Mouse (Mus musculus): ENCODE data around the gene Ttll5. TPM values are rescaled to one million over a fixed set of nuclear protein-coding genes. Genes with fewer than 3 reads are reported as not detected.

The Ttll5 gene
- polyA plus RNA-seq, 1 experiment: 22.2 TPM

- DNase-seq (ENCODE audit: low read depth): peak; percentile 43
- TF ChIP-seq CTCF (IDR thresholded peaks at IDR 0.05; ENCODE audit: borderline replicate concordance, extremely low read depth, insufficient read depth, insufficient read length) (no peak), POLR2A (IDR thresholded peaks at IDR 0.05; ENCODE audit: borderline replicate concordance, extremely low read depth, insufficient read depth, insufficient read length, poor library complexity, severe bottlenecking) (no peak)
Observed at GRCm38 (mm10) chr12:86037235-86037921, 212.9 kb downstream of the Ttll5 start.

- TF ChIP-seq POLR2A (IDR thresholded peaks at IDR 0.05; ENCODE audit: borderline replicate concordance, extremely low read depth, insufficient read depth, insufficient read length, poor library complexity, severe bottlenecking) (no peak), CTCF (IDR thresholded peaks at IDR 0.05; ENCODE audit: borderline replicate concordance, extremely low read depth, insufficient read depth, insufficient read length) (no peak)
- DNase-seq (ENCODE audit: low read depth): no peak
Observed at GRCm38 (mm10) chr12:86039078-86039477, 214.6 kb downstream of the Ttll5 start.

GRCm38 (mm10) chr12:86039751-86040150, 215.3 kb downstream of the Ttll5 start:
- TF ChIP-seq CTCF (IDR thresholded peaks at IDR 0.05; ENCODE audit: borderline replicate concordance, extremely low read depth, insufficient read depth, insufficient read length) (no peak), POLR2A (IDR thresholded peaks at IDR 0.05; ENCODE audit: borderline replicate concordance, extremely low read depth, insufficient read depth, insufficient read length, poor library complexity, severe bottlenecking) (no peak)
- DNase-seq (ENCODE audit: low read depth): no peak

GRCm38 (mm10) chr12:86046141-86046540, 221.7 kb downstream of the Ttll5 start:
- TF ChIP-seq CTCF (IDR thresholded peaks at IDR 0.05; ENCODE audit: borderline replicate concordance, extremely low read depth, insufficient read depth, insufficient read length) (no peak), POLR2A (IDR thresholded peaks at IDR 0.05; ENCODE audit: borderline replicate concordance, extremely low read depth, insufficient read depth, insufficient read length, poor library complexity, severe bottlenecking) (no peak)
- DNase-seq (ENCODE audit: low read depth): no peak

- no peak for DNase-seq (ENCODE audit: low read depth)
- no peak for TF ChIP-seq POLR2A (IDR thresholded peaks at IDR 0.05; ENCODE audit: borderline replicate concordance, extremely low read depth, insufficient read depth, insufficient read length, poor library complexity, severe bottlenecking)
- TF ChIP-seq CTCF (IDR thresholded peaks at IDR 0.05; ENCODE audit: borderline replicate concordance, extremely low read depth, insufficient read depth, insufficient read length): no peak
Observed at GRCm38 (mm10) chr12:86046776-86047175, 222.3 kb downstream of the Ttll5 start.

- no peak for DNase-seq (ENCODE audit: low read depth)
- TF ChIP-seq CTCF (IDR thresholded peaks at IDR 0.05; ENCODE audit: borderline replicate concordance, extremely low read depth, insufficient read depth, insufficient read length): no peak
- no peak for TF ChIP-seq POLR2A (IDR thresholded peaks at IDR 0.05; ENCODE audit: borderline replicate concordance, extremely low read depth, insufficient read depth, insufficient read length, poor library complexity, severe bottlenecking)
Observed at GRCm38 (mm10) chr12:86047376-86047775, 222.9 kb downstream of the Ttll5 start.

GRCm38 (mm10) chr12:86049813-86050212, 225.4 kb downstream of the Ttll5 start:
- TF ChIP-seq POLR2A (IDR thresholded peaks at IDR 0.05; ENCODE audit: borderline replicate concordance, extremely low read depth, insufficient read depth, insufficient read length, poor library complexity, severe bottlenecking) (no peak), CTCF (IDR thresholded peaks at IDR 0.05; ENCODE audit: borderline replicate concordance, extremely low read depth, insufficient read depth, insufficient read length) (no peak)
- no peak for DNase-seq (ENCODE audit: low read depth)

- no peak for TF ChIP-seq CTCF (IDR thresholded peaks at IDR 0.05; ENCODE audit: borderline replicate concordance, extremely low read depth, insufficient read depth, insufficient read length)
- no peak for TF ChIP-seq POLR2A (IDR thresholded peaks at IDR 0.05; ENCODE audit: borderline replicate concordance, extremely low read depth, insufficient read depth, insufficient read length, poor library complexity, severe bottlenecking)
- no peak for DNase-seq (ENCODE audit: low read depth)
Observed at GRCm38 (mm10) chr12:86051477-86051876, 227.0 kb downstream of the Ttll5 start.

GRCm38 (mm10) chr12:86055306-86055705, 230.8 kb downstream of the Ttll5 start:
- DNase-seq (ENCODE audit: low read depth): no peak
- TF ChIP-seq CTCF (IDR thresholded peaks at IDR 0.05; ENCODE audit: borderline replicate concordance, extremely low read depth, insufficient read depth, insufficient read length) (no peak), POLR2A (IDR thresholded peaks at IDR 0.05; ENCODE audit: borderline replicate concordance, extremely low read depth, insufficient read depth, insufficient read length, poor library complexity, severe bottlenecking) (no peak)

GRCm38 (mm10) chr12:86056976-86057375, 232.5 kb downstream of the Ttll5 start:
- TF ChIP-seq CTCF (IDR thresholded peaks at IDR 0.05; ENCODE audit: borderline replicate concordance, extremely low read depth, insufficient read depth, insufficient read length) (no peak), POLR2A (IDR thresholded peaks at IDR 0.05; ENCODE audit: borderline replicate concordance, extremely low read depth, insufficient read depth, insufficient read length, poor library complexity, severe bottlenecking) (no peak)
- no peak for DNase-seq (ENCODE audit: low read depth)

GRCm38 (mm10) chr12:86057516-86057915, 233.1 kb downstream of the Ttll5 start:
- no peak for DNase-seq (ENCODE audit: low read depth)

GRCm38 (mm10) chr12:86059341-86059740, 234.9 kb downstream of the Ttll5 start:
- DNase-seq (ENCODE audit: low read depth): no peak
- no peak for TF ChIP-seq CTCF (IDR thresholded peaks at IDR 0.05; ENCODE audit: borderline replicate concordance, extremely low read depth, insufficient read depth, insufficient read length)
- TF ChIP-seq POLR2A (IDR thresholded peaks at IDR 0.05; ENCODE audit: borderline replicate concordance, extremely low read depth, insufficient read depth, insufficient read length, poor library complexity, severe bottlenecking): no peak

More at GRCm38 (mm10) chr12:86057516-86057915, 233.1 kb downstream of the Ttll5 start:
- TF ChIP-seq CTCF (IDR thresholded peaks at IDR 0.05; ENCODE audit: borderline replicate concordance, extremely low read depth, insufficient read depth, insufficient read length): no peak
- TF ChIP-seq POLR2A (IDR thresholded peaks at IDR 0.05; ENCODE audit: borderline replicate concordance, extremely low read depth, insufficient read depth, insufficient read length, poor library complexity, severe bottlenecking): no peak

All from brain, embryonic 14.5 days (tissue).